Mouse (Mus musculus) myocyte (in vitro differentiated cells): ENCODE results near the gene Gata2.

ENCODE experiments used
- CEBPB ChIP-seq: IDR thresholded peaks from 2 replicates; pipeline ENCODE4 v1.6.1; 2011; ENCODE audit warnings: mild to moderate bottlenecking, moderate library complexity; ENCODE audit not compliant: poor library complexity, insufficient read depth, severe bottlenecking
- E2F4 ChIP-seq: IDR thresholded peaks from one replicate; pipeline ENCODE4 v1.6.1; 2011; ENCODE audit warnings: mild to moderate bottlenecking, control low read depth, moderate library complexity; ENCODE audit not compliant: insufficient read depth
- MAX ChIP-seq: IDR thresholded peaks from one replicate; pipeline ENCODE4 v1.6.1; 2011; ENCODE audit warnings: low read depth, mild to moderate bottlenecking, control low read depth
- MYOD1 ChIP-seq, 3 experiments: IDR thresholded peaks; one replicate each; pipeline ENCODE4 v1.6.1; 2011; ENCODE audit warnings: control low read depth in 2 of 3, low read depth in 2 of 3, mild to moderate bottlenecking in 2 of 3, moderate library complexity in 1 of 3; ENCODE audit not compliant: insufficient read length in 2 of 3, control insufficient read depth in 1 of 3
- MYOG ChIP-seq, 3 experiments: IDR thresholded peaks; one replicate each; pipeline ENCODE4 v1.6.1; 2011; ENCODE audit warnings: control low read depth in 2 of 3, low read depth in 2 of 3, mild to moderate bottlenecking in 2 of 3; ENCODE audit not compliant: insufficient read length in 2 of 3, control insufficient read depth in 1 of 3, insufficient read depth in 1 of 3
- POLR2A ChIP-seq: IDR thresholded peaks from one replicate; pipeline ENCODE4 v1.6.1; 2011; ENCODE audit warnings: low read depth, mild to moderate bottlenecking, control low read depth, moderate library complexity; ENCODE audit not compliant: insufficient read length
- SRF ChIP-seq: IDR thresholded peaks from one replicate; pipeline ENCODE4 v1.6.1; 2011; ENCODE audit warnings: low read depth; ENCODE audit not compliant: control insufficient read depth, insufficient read length
- TCF3 ChIP-seq: IDR thresholded peaks from one replicate; pipeline ENCODE4 v1.6.1; 2011; ENCODE audit warnings: low read depth, control low read depth; ENCODE audit not compliant: insufficient read length
- USF1 ChIP-seq: IDR thresholded peaks from one replicate; pipeline ENCODE4 v1.6.1; 2011; ENCODE audit warnings: low read depth, mild to moderate bottlenecking, control low read depth, moderate library complexity

DNA sequence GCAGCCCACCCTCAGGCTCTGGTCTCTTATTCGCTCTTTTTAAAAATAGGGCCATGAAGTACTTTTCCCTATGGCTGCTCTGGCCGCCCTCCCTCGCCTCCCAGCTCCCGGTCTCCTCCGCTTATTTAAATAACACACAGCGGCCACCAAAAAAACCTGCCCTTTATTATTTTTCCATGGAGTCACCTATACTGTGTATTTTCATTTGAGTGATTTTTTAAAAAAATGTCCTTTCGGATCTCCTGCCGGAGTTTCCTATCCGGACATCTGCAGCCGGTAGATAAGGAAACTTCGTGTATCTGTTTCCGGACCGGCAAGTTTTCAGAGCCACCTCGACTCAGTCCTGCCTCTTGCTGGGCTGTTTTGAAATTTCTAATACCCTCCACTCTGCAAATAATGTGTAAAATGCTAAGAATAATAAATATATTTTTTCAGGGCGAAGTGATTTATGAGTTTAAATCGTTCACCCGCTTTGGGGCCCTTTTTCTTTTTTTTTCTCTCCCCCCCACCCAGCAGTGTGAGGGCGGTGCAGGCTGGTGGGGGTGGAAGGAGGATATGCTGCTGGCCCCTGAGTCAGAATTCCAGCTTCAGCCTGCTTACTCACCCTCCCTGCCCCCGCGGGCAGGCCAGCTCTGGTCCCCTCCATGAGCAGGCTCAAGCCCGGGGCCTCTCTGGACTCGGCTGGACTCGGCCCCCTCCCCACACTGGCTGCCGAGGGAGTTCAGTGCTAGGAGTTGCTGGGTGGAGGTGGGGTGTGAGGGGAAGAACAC, 9.4 kb downstream of the Gata2 start:
- TF ChIP-seq TCF3 (no peak), CEBPB (no peak), POLR2A (no peak), MAX (no peak), MYOD1 (IDR thresholded peaks at IDR 0.05; ENCODE audit: control insufficient read depth in 1 of 3, insufficient read length in 2 of 3, low read depth in 2 of 3) (no peak), SRF (no peak), USF1 (no peak), E2F4 (no peak), MYOG (IDR thresholded peaks at IDR 0.05; ENCODE audit: control insufficient read depth in 1 of 3, insufficient read depth in 1 of 3, insufficient read length in 2 of 3, low read depth in 2 of 3) (no peak)
